In genomic region chr15:88692720-88693119, GRCm38 (mm10) we compare ENCODE assay signal across 27 mouse cellular contexts. TPM values are rescaled to one million over a fixed set of nuclear protein-coding genes. Genes with fewer than 3 reads are reported as not detected.
DNase-seq lines count a peak whose midpoint lies in the region; ATAC-seq lines count a peak whose summit lies in the region.
"Had no signal": no experiment of that assay in that cellular context is flagged by ENCODE, and none has a peak within 500 bp of the region (broad histone marks: within the 10 kb centered on the region; RNA-seq: fewer than 3 reads in every experiment).

No protein-coding gene starts in this region.

- no peak for ATAC-seq in limb, embryonic 12.5 days (ENCODE audit: insufficient number of reproducible peaks, insufficient read depth, low FRiP score, low TSS enrichment, low read depth)
- ATAC-seq: forebrain, embryonic 13.5 days; hindbrain, postnatal 0 days; intestine, embryonic 15.5 days; midbrain, embryonic 16.5 days had no signal

- 82% methylated on average over 9 of the region's 9 CpGs for WGBS in limb, embryonic 12.5 days
- WGBS in limb, embryonic 10.5 days: 90% methylated on average over 9 of the region's 9 CpGs

- peaks cover 99% of the 10 kb centered on the region for H3K36me3 ChIP-seq in limb, embryonic 12.5 days
- H3K36me3 ChIP-seq in limb, embryonic 10.5 days: peaks cover 100% of the 10 kb centered on the region

- no peak overlapping the region for H3K4me2 ChIP-seq in limb, embryonic 12.5 days
- H3K4me2 ChIP-seq: forebrain, embryonic 13.5 days; heart, embryonic 11.5 days; hindbrain, embryonic 12.5 days; intestine, embryonic 15.5 days; liver, embryonic 11.5 days; lung, embryonic 15.5 days; midbrain, embryonic 11.5 days; neural tube, embryonic 12.5 days had no signal

- H3K4me1 ChIP-seq in limb, embryonic 12.5 days (replicated peaks): peaks cover 13% of the 10 kb centered on the region
- no peaks in the 10 kb centered on the region for H3K4me1 ChIP-seq in limb, embryonic 10.5 days
- H3K4me1 ChIP-seq: hindbrain, embryonic 12.5 days; intestine, embryonic 15.5 days; neural tube, embryonic 12.5 days had no signal

- no peaks in the 10 kb centered on the region for H3K27me3 ChIP-seq in limb, embryonic 12.5 days
- H3K27me3 ChIP-seq in limb, embryonic 10.5 days (ENCODE audit: low read depth, poor library complexity, severe bottlenecking): no peaks in the 10 kb centered on the region
- H3K27me3 ChIP-seq: forebrain, embryonic 13.5 days; hindbrain, embryonic 12.5 days; intestine, embryonic 15.5 days; lung, embryonic 15.5 days; neural tube, embryonic 12.5 days had no signal

- no peak for DNase-seq in limb, embryonic 10.5 days (ENCODE audit: low spot score)
- DNase-seq in R1 (ENCODE audit: low read depth, low spot score): peak; percentile 62
- DNase-seq in adrenal gland, postnatal 25 days: peak; percentile 26
- no peak for DNase-seq in yolk sac, embryonic 10.5 days (ENCODE audit: low spot score)
- DNase-seq in cerebellum, postnatal 25 days: no peak
- no peak for DNase-seq in gastrocnemius, postnatal 36 days
- DNase-seq: cerebellum, adult 18-20 months; cerebellum, postnatal 14 days; gastrocnemius, postnatal 14 days; heart, adult 11 months; heart, postnatal 36 days; kidney, adult 2 months; kidney, postnatal 4 days; left cerebral cortex, postnatal 4 days; thymus, postnatal 14 days had no signal

- no peaks in the 10 kb centered on the region for H3K9me3 ChIP-seq in limb, embryonic 12.5 days
- H3K9me3 ChIP-seq in limb, embryonic 10.5 days (replicated peaks): no peaks in the 10 kb centered on the region
- H3K9me3 ChIP-seq: forebrain, embryonic 13.5 days; hindbrain, embryonic 12.5 days; intestine, embryonic 15.5 days; lung, embryonic 15.5 days; neural tube, embryonic 12.5 days had no signal

- no peak overlapping the region for H3K4me3 ChIP-seq in limb, embryonic 12.5 days (replicated peaks)
- no peak overlapping the region for H3K4me3 ChIP-seq in limb, embryonic 10.5 days
- H3K4me3 ChIP-seq: forebrain, embryonic 13.5 days; hindbrain, embryonic 12.5 days; intestine, embryonic 15.5 days; lung, embryonic 15.5 days; myocyte; neural tube, embryonic 12.5 days had no signal

- intact Hi-C loops in gastrocnemius, postnatal 36 days (cut with DNase I): no loop called here

- 0 out of 2 replicates have a peak overlapping the region, but pooled peaks have one; percentile 35 for H3K27ac ChIP-seq in limb, embryonic 12.5 days
- H3K27ac ChIP-seq in limb, embryonic 10.5 days: no peak overlapping the region
- H3K27ac ChIP-seq: forebrain, embryonic 13.5 days; hindbrain, embryonic 12.5 days; intestine, embryonic 15.5 days; lung, embryonic 15.5 days; neural tube, embryonic 12.5 days had no signal

- H3K9ac ChIP-seq in limb, embryonic 12.5 days (replicated peaks): no peak overlapping the region
- H3K9ac ChIP-seq: forebrain, embryonic 13.5 days; hindbrain, embryonic 12.5 days; intestine, embryonic 15.5 days; lung, embryonic 15.5 days; neural tube, embryonic 12.5 days had no signal

RNA-seq across cellular contexts. Expression of gene Brd1, which starts 41.3 kb away (rescaled TPM):
- polyA plus RNA-seq in limb, embryonic 12.5 days (2016; fragmentation: Nextera tagmentation; extraction: Ambion mirVana): 27.1 and 29.2 TPM in 2 replicates
- polyA plus RNA-seq in limb, embryonic 10.5 days (2016; fragmentation: Nextera tagmentation; extraction: Ambion mirVana): 23.9 and 26.5 TPM in 2 replicates
- 51.6 and 68.7 TPM in 2 replicates for total RNA-seq in adrenal gland, postnatal 25 days (2021)
- 10 to 100 TPM; 21.0 to 22.3 TPM for total RNA-seq in gastrocnemius, postnatal 36 days (2021)

RNA-seq across cellular contexts. Expression of gene Zbed4, which starts 58.7 kb away (rescaled TPM):
- polyA plus RNA-seq in limb, embryonic 12.5 days (2016; fragmentation: Nextera tagmentation; extraction: Ambion mirVana): 25.0 and 26.3 TPM in 2 replicates
- polyA plus RNA-seq in limb, embryonic 10.5 days (2016; fragmentation: Nextera tagmentation; extraction: Ambion mirVana): 32.9 and 35.3 TPM in 2 replicates
- total RNA-seq in adrenal gland, postnatal 25 days (2021): 11.6 and 14.5 TPM in 2 replicates
- total RNA-seq in gastrocnemius, postnatal 36 days (2021): 10 to 100 TPM; 10.7 to 11.1 TPM

Comparison
In these comparisons a context has a peak if more than half of its experiments do, and no peak if none do; other contexts are left out.
1. DNase-seq: peak in R1 (single experiment) and adrenal gland, postnatal 25 days (single experiment); none in limb, embryonic 10.5 days (single experiment), yolk sac, embryonic 10.5 days (single experiment), cerebellum, postnatal 25 days (0 of 2) and gastrocnemius, postnatal 36 days (0 of 2).